Mouse (Mus musculus): Measurements from ENCODE around the gene Frmd6. TPM values are rescaled to one million over a fixed set of nuclear protein-coding genes. Genes with fewer than 3 reads are reported as not detected.
A peak's percentile ranks its signal among the peaks of the same experiment; 100 is the strongest.

Frmd6 gene
- total RNA-seq, 2 experiments from 2014 or later: 44.5 to 51.4 TPM

DNA sequence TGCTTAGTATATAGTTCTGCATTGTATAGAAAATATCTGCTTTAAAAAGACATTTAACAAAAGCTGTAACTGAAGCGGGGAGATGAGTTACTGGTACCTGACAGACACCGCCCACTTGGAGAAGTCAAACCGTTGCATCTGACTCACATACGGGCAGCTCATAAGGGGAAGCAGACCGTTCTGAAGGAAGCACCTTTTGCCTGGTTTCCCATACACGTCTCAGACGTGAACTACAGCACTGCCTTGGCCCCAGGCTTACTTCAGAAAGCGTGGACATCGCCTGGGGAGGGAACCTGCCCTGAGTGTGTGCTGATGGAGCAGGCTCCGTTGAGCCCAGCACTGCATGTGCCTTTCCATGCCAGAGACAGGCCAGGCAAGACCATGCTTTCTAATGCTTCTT, 60.3 kb downstream of the Frmd6 start:
- intact Hi-C loops (cut with DNase I): no loop called here
- DNase-seq: no peak

DNA sequence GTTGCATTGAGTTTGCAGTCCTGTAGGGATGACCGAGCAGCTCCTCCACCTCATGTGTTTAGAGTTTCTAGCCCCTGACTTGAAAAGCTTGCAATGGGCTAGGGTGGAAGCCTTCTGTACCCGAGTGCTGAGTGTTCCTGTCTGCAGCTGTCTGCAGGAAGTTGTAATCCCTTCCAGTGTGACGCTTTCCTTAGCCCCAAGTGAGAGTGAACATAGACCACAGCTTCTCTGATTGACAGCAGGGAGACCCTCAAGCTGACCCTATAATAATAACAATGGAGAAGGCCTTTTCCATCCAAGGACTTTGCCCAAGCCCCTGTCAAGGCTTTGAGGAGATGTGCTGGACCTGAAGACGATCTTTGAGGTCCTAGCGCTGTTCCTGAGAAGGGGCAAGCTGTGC, 65.1 kb downstream of the Frmd6 start:
- intact Hi-C loops (cut with DNase I): no loop called here
- DNase-seq: no peak

DNA sequence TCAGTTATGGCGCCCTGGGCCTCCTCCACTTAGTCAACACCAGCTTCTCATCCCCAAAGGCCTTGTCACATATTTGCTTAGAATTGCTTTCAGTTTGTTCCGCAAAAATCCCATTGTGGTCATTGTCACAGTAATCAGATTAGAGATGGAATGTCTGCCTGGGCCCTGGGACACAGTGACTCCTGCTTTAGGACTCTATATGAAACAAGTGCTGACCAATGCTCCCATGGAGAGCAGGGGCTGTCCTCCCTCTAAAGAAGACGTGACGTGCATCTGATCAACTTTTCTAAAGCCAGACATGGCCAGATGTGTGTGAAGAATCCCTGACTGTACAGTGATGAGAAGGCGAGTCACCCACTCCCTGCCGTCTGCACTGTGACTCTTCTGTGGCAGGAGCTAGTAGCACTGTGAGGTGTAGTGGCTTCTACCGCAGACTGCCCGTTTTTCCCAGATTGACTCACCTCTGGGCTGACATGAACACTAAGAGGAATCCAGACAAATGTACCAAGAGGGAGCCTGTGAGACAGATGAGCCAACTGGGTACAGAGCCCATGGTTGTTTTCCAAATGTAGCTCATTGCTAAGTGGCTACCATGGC, 65.7 kb downstream of the Frmd6 start:
- no peak for DNase-seq
- intact Hi-C loops (cut with DNase I): no loop called here

DNA sequence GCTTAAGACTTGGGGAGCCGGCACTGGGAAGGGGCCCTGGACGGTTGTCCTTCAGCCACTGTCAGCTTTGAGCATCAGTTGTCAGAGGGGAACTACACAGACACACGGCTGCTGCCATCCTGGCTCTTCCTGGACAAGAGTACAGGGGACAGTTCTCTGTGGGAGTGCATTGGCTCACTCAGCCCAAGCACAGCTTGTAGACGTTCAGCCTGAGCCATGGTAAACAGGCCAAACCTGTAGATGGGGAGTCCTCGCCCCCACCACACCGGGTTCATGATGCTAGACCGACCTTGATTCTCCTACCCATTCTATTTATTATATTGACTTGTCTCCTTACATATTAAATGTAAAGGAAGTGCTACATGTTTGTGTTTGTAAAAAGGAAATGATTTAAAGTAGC, 70.0 kb downstream of the Frmd6 start:
- intact Hi-C loops (cut with DNase I): no loop called here
- DNase-seq: no peak

DNA sequence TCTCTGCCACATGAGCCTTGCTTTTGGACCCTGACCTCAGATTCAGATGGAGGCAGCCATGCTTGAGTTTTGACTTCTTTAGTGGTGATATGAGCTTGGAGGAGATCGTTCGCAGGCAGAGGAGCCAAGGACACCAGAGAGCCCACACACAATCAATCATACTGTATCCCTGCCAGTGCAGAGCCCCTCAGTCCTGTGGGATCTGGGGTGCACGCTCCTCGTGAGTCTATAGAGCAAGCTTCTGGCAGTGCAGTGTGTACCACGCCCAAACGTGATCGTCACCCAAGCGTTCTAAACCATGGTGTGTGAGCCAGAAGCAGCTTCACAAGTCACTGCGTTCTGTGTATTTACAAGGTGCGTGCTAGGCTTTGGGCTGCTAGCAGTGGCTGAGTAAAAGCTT, 70.8 kb downstream of the Frmd6 start:
- DNase-seq: no peak
- intact Hi-C loops (cut with DNase I): no loop called here

DNA sequence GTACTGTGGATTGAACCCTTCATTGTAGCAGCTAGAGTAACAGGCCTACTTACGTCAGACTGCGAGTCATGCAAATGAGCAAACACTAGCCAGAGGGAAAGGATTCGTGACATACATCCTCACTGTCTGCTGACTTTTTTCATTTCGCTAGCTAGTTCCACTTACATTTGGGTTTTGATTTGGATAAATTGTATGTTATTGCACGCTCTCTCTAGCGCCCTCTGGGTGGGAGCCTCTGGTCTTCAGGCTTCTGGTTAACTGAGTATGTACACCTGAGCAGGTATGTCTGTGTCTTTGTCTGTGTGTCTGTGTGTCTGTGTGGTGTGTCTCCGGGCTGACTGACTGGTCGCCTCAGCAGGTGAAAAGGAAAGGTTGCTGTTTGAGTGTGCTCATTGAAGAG, 72.1 kb downstream of the Frmd6 start:
- DNase-seq: no peak
- intact Hi-C loops (cut with DNase I): no loop called here

DNA sequence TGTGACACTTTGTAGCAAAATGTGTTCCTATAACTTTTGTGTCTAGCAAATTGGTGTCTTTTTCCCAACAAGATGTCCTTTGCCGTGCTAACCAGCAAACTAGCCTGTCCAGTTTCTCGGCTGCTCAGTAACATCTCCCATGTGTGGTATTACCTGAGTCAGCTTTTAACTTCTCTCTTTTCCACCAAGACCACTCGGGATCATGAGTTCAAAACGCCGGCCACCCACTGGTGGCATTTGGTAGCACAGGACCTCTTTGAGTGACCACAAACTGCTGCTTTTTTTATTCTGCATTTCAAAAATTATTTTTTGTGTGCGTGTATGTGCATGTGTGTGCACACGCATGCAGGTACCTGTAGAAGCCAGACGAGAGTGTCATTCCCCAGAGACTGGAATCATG, 73.1 kb downstream of the Frmd6 start:
- DNase-seq: no peak
- intact Hi-C loops (cut with DNase I): no loop called here

DNA sequence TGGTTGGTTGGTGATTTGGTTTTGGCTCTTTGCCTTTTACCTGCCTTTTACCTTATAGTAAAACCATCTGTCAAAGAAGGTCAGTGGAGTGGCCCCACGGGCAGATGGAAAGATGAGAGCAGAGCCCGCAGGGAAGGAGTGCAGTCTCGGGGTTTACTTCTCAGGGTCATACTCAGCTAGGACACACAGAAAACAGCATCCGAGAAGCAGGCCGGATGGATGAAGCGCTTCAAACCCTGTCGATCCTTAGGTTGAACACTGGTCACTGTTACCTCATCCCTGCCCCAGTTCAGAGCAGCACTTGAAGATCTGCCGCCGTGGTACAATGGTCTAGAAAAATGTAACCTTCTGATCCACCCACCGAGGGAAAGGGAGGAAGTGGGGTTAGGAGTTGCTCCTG, 79.2 kb downstream of the Frmd6 start:
- intact Hi-C loops (cut with DNase I): no loop called here
- no peak for DNase-seq

DNA sequence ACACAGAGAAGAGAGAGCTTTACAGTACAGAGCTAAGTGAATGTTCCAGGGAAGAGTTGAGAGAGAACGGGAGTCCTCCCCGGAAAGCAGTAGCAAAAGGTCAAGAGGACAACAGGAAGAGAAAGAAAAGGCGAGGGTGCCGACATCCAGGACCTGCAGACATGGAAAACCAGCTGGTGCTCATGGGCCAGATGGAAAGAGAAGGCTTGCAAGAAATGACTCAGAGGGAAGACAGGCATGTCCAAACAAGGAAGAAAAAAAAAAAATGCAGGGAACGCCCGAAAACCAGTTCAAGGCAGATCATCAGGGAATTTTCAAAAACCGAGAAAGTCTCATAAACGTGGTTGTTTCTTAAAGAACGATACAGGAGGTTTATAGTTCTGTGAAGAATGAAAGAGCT, 81.6 kb downstream of the Frmd6 start:
- peak; percentile 54 to 64 for DNase-seq
- intact Hi-C loops (cut with DNase I): no loop called here

DNA sequence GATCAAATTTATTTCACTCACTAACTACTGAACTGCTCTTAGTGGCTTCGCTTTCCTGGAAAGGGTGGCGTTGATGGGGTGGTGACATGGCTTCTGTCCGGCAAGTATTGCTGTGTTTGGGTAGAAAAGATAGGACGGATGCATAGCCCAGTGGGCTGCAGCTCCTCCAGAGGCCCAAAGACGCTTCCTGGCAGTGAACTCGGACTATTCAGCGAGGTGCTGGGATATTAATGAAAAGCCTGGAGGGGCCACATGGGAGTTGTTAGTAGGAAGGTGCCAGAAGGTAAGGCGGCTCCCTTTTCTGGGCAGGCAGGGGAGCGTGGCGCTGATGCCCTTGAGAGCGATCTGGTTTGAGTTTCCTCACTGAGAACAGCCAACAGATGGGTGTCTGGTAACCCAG, 82.3 kb downstream of the Frmd6 start:
- intact Hi-C loops (cut with DNase I): no loop called here
- no peak for DNase-seq

DNA sequence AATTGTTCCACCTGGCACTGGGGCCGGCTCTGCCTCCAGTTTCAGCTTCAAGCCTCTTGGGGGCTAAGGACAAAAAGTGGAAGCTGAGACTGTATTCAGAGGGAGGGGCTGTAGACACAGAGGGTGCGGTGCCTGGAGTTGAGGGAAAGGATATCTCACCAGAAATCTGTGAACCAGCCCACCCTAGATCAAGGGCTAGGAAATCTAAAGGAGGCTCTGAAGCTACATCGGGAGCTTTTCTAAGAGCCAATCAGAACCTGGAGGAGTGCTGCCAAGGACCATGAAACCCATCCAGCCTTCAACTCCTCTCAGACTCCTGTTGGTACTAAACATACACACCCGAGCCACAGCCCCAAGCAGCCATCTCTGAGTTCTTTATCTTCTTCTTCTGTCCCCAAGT, 82.8 kb downstream of the Frmd6 start:
- intact Hi-C loops (cut with DNase I): no loop called here
- no peak for DNase-seq

DNA sequence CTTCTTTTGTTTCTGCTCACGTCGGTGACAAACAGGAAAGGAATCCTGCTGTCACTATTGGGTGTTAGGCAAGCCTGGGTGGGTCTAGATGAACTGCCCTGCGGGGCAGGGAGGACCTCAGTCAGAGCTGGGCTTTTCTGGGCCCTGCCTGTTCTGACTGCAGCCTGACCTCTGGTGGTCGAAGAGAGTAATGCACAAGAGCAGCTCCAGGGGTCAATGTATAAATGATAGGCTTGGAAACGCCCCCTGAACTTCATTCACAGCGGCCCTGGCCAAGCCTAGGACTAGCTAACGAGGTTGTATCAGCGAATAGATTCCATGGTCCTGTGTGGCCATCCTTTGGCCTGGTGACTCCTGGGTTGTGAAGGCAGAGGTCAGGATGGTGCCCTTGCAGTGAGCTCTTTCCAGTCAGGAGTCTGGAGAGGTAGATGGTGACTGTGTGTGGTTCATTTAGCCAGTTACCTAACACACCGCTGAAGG, 85.0 kb downstream of the Frmd6 start:
- peak; percentile 90 to 93 for DNase-seq
- intact Hi-C loops (cut with DNase I): loop anchor here (1.0 to 10.0 kb wide), 3 partner anchors 85 to 675 kb away; partner anchors contain the start of genes Frmd6 and Pygl

DNA sequence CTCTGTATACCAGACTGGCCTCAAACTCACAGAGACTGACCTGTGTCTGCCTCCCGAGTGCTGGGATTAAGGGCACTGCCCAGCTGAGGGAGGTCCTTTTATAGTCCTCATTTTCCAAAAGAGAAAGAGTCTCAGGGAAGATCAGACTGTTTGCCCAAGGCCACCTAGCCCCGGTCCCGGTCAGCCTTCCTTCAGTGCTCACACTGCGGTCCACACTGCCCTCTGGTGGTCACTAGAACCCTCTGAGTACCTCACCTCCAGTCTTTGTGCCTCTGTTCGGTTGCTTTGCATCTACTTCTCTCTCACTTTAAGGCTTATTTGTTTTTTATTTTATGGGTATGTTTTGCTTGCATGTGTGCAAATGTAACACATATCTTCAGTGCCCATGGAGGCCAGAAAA, 85.7 kb downstream of the Frmd6 start:
- intact Hi-C loops (cut with DNase I): loop anchor here (10.0 kb wide), 1 partner anchor 676 kb away; the partner anchor contains the start of gene Pygl
- peak; percentile 91 to 93 for DNase-seq

DNA sequence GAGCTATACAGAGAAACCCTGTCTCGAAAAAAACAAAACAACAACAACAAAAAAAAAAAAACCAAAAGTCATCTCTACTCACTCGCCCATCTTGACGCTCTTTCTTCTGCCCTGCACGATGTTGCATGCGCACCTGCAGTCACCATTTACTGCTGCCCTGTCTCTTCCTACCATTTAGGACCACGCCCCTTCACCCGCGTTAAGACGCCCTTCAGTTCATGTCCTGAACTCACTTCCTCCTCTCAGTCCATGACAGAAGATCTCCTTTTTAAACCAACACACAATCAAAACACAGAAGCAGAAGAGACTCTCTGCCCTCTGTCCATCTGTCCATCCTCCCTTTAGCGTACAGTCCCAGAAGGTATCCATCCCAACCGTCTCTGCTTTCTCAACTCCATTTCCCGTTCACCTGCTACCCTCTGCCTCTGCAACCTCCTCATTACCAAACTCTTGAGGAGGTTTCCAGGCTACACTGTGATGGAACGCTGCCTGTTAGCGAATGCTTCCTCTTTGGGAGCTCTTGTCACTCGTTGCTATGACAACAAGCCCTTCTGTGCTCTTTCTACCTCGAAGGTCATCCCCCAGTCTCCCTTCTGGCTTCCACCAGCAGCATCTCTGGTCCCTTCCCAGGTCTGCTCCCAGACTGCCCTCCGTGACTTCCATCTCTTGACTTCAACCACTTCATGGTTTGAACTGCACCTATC, 86.5 kb downstream of the Frmd6 start:
- no peak for DNase-seq
- intact Hi-C loops (cut with DNase I): loop anchor here (10.0 kb wide), 1 partner anchor 677 kb away; the partner anchor contains the start of gene Pygl

DNA sequence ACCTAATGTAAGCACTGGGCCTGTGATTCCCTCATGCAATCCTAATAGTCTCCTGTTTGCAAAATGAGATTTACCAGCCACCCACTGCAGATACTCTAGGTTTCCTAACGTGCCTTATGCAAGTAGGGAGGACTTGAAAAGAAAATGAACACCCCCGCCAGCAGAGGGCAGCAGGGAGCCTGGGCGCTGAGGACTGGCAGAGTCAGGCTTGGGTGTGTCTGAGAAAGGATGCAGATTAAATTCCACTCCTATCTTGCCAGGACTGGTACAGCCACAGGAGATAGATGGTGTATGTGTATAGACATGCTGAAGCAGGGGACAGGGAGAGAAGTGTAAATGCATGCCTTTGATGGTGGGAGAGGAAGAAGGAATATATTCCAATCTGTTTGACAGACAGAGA, 88.1 kb downstream of the Frmd6 start:
- intact Hi-C loops (cut with DNase I): loop anchor here (10.0 kb wide), 1 partner anchor 679 kb away; the partner anchor contains the start of gene Pygl
- peak; percentile 65 to 84 for DNase-seq

DNA sequence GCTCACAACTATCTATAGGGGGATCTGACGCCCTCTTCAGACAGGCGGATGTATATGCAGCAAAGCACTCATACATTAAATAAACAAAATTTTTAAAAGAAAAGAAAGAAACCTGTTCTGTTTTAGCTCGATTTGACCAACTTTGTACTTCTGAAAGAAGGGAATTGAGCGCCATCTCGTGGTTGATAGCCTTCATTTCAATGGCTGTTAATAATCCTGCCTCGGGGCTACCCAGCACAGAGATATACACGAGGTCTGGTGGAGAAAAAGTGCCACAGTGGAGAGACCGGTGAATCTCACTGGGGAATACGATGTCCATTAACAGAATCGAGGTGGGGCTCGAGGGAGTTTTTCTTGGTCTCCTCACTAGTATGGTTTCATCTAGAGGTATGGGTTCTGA, 89.1 kb downstream of the Frmd6 start:
- peak; percentile 41 to 67 for DNase-seq
- intact Hi-C loops (cut with DNase I): loop anchor here (10.0 kb wide), 1 partner anchor 680 kb away; the partner anchor contains the start of gene Pygl

DNA sequence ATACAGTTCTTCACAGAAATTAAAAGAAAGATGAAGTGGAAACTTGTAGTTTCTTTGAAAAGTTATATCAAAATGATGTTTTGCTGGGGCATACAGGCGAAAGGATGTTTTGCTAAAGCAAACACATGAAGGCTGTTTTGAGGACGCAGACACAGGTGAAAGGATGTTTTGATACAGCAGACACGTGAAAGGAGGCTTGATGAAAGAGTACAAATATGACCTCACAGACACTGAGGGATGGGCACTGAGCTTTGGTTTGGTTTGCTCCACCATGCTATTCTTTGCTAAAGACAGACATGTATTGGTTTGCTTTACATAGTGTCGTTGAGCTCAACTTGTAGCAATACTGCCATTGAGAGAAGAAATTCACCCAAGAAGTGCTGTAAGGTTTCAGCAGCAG, 104.5 kb downstream of the Frmd6 start:
- DNase-seq: no peak
- intact Hi-C loops (cut with DNase I): no loop called here

DNA sequence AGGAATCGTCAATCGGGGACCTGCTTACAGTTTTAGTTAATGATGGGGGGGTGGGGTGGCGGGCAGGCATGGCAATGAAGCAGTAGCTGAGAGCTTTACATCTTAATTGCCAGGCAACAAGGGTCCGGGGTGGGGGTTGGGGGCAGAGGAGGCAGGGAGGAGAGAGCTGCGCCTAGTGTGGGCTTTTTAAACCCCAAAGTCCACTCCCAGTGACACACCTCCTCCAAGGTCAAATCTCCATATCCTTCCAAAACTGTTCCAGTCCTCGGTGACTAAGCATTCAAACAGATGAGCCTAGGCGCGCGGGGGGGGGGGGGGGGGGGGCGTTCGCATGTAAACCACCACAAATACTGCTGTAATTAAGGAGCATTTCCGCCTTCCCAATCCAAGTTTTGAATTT, 111.8 kb downstream of the Frmd6 start:
- intact Hi-C loops (cut with DNase I): no loop called here
- DNase-seq: peak in 1 of 2 experiments; percentile 25

DNA sequence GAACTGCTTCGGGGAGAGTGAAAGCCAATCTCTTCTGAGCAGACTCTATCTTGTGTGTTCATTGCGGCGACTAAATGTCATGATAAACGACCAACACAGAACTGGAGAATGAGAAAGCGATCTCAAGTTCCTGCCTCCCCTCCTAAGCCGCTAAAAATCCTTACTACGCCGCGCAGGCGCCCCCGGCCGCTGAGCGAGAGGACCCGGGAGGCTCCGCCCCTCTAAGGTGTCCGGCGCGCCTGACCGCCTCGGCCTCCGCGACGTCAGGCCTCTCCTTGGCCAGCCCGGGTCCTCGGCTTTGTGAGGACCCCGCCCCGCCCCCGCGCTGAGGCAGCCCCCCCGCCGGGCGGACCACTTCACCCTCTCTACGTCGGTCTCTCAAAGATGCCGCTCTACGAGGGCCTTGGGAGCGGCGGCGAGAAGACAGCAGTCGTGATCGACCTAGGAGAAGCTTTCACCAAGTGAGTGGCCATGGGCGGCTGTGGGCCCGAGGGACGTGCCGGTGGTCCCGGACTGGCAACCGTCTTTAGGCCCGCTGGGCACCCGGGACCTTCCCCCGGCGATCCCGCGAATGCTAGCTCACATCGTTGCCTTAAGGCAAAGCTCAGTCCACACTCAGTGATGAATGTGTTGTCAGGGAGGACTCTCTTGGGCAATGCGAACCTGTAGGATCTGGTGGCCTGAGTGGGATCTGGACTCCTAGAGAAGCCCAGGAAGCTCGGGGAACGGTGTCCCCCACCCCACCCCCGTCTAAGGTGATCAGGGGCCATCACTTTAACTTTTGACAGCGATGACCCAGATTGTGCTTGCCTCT, 112.5 kb downstream of the Frmd6 start, which contains the start of gene Actr10:
TSS of gene Actr10 (plus strand) at position 287 of the 814 bp plus-strand sequence.
- intact Hi-C loops (cut with DNase I): no loop called here
- peak; percentile 94 to 96 for DNase-seq

DNA sequence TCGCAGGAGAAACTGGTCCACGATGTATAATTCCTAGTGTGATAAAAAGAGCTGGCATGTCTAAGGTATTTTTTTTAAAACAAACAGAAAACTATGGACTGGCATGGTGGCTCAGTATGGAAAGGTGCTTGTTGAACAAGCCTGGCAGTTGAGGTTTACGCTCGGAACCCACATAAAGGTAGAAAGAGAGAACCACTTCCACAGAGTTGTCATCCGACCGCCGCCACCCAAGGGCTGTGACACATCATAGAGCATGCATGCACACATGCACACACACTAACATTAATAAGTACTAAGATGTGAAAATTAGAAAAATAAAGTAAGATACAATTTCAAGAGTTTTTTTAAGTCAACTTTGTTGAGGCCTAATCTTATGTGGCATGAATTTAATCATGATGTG, 115.5 kb downstream of the Frmd6 start:
- DNase-seq: peak in 1 of 2 experiments; percentile 6
- intact Hi-C loops (cut with DNase I): no loop called here

DNA sequence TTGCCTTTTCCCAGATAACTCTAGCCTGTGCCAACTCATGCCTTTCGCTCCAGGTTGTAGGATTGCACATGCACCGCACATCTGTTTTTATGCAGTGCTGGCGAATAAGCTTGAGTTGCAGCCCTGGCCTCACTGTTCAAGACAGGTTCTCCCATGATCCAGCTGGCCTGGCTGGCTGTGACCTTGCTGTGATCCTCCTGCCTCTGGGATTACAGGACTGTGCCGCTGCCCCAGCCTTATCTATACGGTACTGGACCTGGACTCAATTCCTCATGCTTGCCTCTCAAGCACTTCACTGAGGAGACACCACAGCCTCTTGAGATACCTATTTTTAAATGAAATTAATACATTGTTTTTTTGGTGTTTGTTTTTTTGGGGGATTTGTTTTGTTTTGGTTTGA, 118.9 kb downstream of the Frmd6 start:
- intact Hi-C loops (cut with DNase I): no loop called here
- DNase-seq: peak; percentile 17 to 28
